Mouse (Mus musculus) granulocyte monocyte progenitor cell, adult 5-6 weeks (primary cell): ENCODE data around the gene C330021F23Rik. TPM values are rescaled to one million over a fixed set of nuclear protein-coding genes. Genes with fewer than 3 reads are reported as not detected.
"Not testable (repeated sequence)": the region's sequence is repeated elsewhere in the genome, so short reads cannot be mapped to it uniquely, and the experiment has no call there.

Experiments used
- ATAC-seq: replicated peaks from 2 replicates; pipeline ENCODE4 v1.8.0; 2016; ENCODE audit warnings: mild to moderate bottlenecking, moderate TSS enrichment, inconsistent platforms; ENCODE audit not compliant: poor library complexity, severe bottlenecking
- total RNA-seq, 2 experiments: library from RNA; stranded (forward) in 1 of 2; stranded (reverse) in 1 of 2; fragments of 200-712, 200-1000 nt in 1 of 2; fragments of >200 nt in 1 of 2; fragmentation: Nextera tagmentation in 1 of 2; gene quantifications; 2 replicates each; pipeline ENCODE4 v1.2.3; 2014 to 2017

The C330021F23Rik gene
- not detected in 2 replicates for total RNA-seq (2014; fragmentation: Nextera tagmentation)
- total RNA-seq (2017) = 0.43 TPM in 1 of 2 replicates, not detected in the other

DNA sequence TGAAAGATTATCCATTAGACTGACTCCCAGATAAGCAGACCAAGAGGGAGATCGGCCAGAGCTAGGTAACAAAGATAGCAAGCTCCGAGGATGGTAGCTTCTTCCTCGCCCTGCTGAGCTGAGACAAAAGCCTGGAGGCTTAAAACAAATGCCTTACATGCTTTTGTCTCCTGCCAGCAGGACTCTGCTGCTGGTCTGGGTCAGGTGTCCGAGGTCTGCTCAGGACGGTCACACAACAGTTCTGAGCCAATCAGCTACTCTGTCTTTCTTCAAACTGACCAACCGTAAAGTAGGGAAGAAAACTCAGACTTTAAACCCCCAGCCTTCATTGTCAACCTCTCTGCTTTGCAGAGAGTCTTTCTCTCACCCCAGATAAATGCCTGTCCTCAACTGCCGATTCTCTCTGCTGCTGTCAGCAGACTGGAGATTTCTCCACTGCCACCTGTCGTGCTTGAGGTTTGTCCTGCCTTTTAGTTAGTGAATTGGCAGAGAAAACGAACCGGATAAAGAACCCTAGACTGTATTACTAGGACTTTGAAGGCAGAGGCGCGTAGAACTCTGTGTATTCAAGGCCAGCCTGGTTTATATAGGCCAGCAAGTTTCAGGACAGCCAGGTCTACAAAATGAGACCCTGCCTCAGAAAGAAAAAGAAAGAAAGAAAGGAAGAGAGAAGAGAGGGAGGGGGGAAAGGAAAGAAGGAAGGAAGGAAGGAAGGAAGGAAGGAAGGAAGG, at the start of gene C330021F23Rik:
C330021F23Rik (plus strand) TSS at position 350 of the 731 bp plus-strand sequence.
- no peak for ATAC-seq

DNA sequence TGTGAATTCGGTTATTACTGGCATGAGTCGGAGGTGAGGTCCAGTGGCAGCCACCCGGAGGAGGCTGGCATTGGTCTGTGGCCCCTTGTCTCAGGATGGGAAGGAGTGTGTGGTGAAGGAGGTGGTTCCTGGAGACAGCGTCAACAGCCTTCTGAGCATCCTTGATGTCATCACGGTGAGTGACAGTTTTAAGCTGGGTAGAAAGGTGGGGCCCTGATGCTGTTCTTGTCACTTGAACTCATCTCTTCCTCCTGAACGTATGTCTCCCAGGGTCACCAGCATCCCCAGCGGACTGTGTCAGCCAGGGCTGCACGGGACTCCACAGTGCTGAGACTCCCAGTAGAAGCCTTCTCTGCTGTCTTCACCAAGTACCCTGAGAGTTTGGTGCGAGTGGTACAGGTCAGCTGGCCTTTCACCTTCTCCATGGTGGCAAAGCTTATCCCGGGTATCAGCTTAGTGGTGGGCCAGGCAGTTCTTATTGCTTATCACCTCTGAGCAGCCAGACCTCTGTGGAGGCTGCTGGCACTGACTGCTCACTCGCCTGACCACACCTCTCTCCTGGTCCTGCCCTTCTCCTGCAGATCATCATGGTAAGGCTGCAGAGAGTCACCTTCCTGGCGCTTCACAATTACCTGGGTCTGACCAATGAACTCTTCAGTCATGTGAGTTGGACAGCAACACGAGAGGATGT, 45.6 kb upstream of the C330021F23Rik start:
- no peak for ATAC-seq

DNA sequence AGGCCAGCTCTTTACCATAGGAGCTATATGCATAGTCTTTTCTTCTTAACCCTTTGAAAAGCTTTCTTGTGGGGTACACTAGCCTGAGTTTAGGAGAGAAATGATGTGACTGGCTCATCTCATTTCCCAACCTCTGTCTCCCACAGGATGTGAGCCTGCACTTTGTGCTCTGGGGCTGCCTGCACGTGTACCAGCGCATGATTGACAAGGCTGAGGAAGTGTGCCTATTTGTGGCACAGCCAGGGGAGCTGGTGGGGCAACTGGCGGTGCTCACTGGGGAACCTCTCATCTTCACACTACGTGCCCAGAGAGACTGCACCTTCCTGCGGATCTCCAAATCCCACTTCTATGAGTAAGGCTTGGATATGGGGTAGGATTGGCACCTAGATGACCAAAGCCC, 37.0 kb upstream of the C330021F23Rik start:
- peak; percentile 88 for ATAC-seq

DNA sequence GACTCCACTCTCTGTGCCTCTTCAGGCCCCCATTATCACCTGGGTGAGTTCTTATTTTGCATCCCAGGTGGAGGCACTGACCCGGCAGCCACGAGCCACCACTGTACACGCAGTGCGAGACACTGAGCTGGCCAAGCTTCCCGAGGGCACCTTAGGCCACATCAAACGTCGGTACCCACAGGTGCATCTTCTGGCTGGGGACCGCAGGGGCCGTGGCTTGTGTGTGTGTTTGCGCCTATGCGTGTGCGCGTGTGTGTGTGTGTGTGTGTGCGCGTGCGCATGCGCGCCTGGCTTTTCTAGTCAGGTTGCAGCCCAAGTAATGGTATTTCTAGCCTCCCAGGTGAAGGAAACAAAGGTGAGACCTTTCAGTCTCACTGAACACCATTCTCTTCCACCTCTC, 35.9 kb upstream of the C330021F23Rik start:
- ATAC-seq = no peak

DNA sequence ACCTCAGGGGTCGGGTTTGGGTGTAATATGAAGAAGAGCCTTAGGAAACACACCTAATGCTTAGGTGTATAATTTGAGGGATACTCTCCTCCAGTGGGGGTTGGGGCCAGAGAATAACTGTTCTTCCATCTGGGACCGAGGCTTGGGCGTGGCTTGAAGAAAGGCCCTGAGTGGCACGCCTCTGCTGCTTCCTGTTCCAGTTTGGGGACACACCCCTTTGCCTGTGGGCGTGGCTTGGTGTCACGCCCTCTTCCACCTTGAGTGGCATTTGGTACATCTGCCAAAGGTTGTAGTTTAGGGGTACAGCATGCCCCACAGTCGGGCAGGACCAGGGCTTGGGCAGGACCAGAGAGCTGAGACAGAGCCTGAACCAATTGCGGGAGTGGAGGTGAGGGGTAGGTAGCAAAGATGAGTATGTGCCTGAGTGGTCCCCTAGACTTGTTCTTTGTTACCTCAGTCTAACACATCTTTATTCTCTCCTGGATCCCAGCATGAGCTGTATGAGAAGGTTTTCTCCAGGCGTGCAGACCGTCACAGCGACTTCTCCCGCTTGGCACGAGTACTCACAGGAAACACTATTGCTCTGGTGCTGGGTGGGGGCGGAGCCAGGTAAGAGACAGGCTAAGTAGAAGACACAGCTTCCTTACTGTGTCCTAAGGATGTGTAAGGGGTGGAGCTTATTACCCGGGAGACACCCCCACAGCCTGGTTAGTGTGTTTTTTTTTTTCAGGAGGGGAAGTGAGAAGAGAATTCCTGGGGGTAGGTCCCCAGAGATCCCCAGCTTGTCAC, 31.5 kb upstream of the C330021F23Rik start:
- peak; percentile 62 for ATAC-seq

DNA sequence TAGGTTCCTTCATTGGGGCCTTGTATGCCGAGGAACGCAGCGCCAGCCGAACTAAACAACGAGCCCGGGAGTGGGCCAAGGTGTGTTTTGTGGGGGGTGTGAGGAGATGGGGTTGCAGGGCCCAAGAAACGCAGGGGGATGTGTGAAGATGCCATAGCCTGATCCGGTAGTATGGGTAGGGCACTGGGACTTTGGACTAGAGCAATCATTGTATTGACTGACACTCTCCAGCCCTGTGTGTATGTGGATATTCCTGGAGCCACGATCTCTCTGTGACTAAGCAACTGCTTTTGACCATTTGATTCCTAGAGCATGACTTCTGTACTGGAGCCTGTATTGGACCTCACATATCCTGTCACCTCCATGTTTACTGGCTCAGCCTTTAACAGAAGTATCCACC, 30.9 kb upstream of the C330021F23Rik start:
- no peak for ATAC-seq

DNA sequence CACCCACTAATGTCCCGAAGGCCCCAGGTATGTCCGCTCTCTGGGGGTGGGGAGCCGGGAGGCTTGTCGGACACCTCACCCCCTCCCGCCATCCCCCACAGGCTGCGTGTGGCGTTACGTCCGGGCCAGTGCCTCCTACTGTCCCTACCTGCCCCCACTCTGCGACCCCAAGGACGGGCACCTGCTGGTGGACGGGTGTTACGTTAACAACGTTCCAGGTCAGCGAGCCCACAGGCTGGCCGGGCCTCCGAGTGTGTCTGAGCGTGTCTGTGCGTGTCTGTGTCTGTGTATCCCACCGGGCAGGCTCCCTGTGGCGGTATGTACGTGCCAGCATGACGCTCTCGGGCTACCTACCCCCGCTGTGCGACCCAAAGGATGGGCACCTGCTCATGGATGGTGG, 30.1 kb upstream of the C330021F23Rik start:
- ATAC-seq = no peak

DNA sequence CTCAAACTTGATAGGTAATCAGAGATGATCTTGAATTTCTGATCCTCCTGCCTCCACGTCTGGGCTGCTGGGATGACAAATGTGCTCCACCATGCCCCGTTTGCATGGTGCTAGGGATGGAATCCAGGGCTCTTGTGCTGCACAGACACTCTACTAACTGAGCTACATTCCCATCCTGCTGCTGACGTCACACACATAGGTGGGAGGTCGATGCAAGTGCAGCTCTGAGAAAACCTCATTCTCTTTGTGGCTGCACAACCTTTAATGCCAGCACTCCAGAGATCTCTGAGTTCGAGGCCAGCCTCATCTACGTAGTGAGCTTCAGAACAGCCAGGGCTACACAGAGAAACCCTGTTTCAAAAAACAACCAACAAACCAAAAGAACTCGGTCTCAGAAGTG, 28.6 kb upstream of the C330021F23Rik start:
- ATAC-seq = no peak

DNA sequence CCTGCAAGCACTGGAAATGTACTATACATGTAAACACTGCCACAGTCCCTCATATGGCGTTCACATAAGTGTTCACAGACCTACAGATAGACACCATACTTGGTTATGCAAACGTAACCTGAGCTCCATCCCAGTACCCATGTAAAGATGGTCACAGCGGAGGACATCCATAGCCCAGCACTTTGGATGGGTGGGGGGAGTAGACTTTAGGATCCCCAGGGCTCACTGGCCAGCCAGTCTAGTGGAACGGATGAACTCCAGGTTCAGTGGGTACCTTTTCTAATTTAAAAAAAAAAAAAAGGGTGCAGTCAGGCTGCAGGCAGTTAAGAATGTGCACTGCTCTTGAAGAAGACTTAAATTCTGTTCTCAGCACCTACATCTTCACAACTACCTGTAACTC, 27.7 kb upstream of the C330021F23Rik start:
- ATAC-seq = no peak

DNA sequence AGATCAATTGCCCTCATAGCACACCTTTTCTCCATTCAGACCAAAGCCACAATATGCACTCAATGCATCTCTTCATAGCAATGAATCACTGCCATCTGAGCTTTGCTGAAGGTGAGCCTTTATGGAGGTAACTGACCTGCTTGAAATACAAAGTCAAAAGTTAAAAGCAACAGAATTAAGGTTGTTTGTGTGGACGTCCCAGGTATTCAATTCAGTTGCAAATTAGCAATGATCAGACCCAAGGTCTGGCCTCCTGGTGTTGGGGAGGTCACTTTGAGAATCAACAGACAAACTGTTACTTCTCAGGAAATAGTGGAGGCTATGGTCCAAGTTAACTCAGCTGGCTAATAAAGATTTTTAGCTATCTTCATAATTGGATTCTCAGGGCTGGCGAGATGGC, 21.3 kb upstream of the C330021F23Rik start:
- ATAC-seq = no peak

DNA sequence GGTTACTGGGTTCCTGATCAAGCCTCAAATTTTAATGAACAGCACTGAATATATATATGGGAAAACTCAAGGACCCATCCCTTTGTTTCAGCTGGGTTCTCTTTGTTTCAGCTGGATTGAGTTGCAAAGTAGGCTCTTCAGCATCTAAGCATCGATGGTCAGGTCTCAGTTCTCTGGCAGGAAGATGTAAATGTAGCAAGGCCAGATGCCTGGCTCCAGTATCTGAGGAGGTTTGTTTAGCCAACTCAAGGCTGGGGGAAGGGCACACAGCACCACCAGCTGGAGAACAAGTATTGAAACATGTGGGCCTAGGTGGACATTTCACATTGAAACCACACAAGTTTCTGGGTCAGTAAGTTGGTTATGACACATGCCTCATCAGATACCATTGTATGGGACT, 15.6 kb upstream of the C330021F23Rik start:
- no peak for ATAC-seq

DNA sequence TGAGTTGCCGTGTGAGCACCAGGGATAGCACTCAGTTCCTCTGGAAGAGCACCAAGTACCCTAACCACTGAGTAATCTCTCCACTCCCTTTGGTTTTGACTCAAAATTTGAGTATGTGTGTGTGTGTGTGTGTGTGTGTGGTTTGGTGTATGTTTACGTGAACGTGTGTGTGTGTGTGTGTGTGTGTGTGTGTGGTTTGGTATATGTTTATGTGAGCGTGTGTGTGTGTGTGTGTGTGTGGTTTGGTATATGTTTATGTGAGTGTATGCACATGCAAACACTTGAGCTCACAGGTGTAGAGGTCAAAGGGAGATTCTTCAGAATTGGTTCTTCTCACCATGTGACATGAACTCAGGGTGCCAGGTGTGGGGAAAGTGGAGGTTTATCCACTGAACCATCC, 11.7 kb upstream of the C330021F23Rik start:
- ATAC-seq = peak; percentile 59; the same call in 1 of the 2 replicates

DNA sequence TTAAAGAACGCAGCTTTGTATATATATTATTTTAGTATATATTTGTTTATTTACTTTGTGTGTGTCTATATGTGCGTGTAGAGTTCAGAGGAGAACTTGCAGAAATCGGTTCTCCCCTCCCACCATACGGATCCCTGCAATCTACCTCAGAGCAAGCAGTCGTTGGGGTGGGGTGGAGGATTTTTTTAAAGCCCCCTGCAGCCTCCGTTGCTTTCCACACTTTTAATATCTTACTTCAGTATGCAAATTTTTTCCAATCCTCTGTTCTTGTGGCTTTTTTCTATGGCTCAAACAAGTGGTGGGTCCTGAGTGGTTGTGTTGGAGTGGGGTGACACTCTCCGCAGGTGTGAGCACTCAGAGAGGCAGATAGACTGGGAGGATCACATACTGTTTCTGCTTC, 588 bp downstream of the C330021F23Rik start:
- ATAC-seq = no peak

DNA sequence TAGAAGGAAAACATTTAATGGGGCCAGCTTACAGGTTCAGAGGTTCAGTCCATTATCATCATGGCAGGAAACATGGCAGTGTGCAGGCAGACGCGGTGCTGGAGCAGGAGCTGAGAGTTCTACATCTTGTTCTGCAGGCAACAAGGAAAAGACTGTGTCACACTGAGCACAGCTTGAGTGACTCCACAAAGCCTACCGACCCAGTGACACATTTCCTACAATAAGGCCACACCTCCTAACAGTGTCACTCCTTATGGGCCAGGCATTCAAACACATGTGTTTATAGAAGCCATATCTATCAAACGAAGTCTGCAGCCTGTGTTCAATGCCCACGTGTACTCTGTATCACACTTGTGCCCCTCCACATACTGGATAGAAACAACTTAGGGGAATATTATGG, 2.0 kb downstream of the C330021F23Rik start:
- ATAC-seq = no peak

DNA sequence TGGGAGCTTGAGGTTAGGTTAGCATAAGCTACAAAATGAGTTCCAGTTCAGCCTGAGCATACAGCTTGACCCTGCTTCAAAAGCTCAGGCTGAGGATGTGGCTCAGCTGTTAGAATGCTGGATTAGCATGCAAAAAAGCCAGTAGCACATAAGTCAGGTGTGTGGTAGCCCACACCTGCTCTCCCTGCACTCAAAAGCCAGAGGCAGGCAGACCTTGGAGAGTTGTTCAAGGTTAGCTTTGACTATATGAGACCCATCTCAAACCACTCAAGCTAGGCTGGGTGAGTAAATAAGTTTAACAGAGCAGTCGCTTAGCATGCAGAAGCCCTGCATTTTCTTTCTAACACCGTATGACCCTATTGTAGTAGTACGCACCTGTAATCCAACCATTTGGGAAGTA, 6.8 kb downstream of the C330021F23Rik start:
- no peak for ATAC-seq

DNA sequence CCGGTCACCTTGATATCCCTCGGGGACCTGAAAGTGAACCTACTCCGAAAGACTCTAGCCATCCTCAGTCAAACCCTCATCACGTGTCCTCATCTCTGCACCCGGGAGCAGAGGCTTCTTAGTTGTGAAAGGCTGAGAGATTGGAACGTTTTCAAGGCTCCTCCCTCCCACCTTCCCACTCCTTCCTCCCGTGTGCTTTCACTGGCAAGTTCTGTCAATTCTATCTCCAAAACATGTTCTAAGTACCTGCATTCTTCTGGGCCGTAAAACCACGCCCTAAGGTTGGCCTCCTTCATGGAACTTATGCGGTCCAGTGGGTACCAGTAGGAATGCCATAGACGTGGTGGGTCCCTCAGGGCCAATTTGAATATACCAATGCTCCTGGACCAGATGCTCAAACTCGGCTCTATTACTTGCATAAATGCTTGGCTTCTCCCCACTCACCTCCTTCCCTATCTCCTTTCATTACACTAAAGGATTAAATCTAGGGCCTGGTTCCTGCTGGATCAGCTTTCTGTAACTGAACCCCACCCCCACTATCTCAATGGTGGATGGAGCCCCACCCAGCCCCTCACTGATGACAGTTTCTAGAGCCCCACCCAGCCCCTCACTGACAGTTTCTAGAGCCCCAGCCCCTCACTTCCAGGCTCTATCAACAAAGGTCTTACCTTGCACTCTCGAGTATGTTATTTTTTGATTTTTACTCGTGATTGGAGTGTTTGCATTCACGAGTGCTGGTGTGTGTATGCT, 8.6 kb downstream of the C330021F23Rik start:
- ATAC-seq = no peak

DNA sequence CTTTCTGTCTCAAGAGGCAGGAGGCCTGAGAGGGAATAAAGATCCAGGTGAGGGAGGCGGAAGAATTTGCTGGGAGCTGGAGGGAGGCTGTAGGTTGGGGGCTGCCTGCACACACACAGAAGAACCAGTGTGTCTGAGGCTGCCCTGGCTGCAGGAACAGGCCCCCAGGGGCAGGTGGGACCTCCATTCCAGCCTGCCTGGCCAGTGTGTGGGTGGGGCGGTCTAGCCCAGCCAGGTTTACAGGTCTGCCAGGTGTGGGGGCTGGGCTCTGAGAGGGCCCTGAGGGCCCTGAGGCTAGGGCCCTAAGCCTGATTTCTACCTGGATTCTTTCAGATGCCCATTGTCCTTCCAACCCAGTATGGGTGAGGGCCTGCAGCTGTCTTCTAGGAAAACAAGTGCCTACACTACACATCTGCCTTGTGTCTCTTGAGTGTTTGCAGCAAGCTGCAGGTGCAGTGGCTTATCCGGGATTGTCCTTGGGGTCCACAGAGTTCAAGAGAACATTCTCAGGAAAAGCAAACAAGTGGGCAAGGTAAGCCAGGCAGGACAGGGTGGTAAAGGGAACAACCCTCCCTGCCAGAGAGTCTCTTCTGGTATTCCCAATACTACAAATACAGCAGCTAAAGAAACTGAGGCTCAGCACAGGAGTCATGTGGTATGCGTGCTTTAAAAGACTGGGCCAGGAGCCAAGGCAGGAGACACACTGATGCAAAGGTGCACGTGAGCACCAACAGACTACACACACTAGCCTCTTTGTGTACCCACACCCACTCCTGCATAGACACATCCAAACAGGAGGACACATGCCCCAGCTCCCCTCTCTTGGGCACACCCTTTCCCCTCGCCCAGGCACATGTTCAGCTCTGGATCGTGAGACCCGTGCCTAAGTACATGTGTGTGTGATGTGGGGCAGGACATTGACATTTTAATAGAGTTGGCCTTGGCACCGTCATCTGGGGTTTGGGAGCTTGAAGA, 11.9 kb downstream of the C330021F23Rik start:
- no peak for ATAC-seq

DNA sequence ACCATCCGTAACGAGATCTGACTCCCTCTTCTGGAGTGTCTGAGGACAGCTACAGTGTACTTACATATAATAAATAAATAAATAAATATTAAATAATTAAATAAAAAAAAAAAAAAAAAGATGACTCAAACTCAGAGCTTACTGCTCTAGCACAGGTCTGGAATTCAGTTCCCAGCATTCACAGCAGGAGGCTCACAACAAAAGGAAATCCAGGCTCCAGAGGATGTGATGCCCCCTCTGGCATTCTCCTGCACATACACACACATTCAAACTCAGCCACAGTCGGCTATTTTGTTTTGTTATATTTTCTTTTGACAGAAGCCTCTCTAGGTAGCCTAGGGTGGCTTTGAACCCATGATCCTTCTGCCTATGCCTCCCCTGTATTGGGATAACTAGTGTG, 14.2 kb downstream of the C330021F23Rik start:
- not testable (repeated sequence) for ATAC-seq

DNA sequence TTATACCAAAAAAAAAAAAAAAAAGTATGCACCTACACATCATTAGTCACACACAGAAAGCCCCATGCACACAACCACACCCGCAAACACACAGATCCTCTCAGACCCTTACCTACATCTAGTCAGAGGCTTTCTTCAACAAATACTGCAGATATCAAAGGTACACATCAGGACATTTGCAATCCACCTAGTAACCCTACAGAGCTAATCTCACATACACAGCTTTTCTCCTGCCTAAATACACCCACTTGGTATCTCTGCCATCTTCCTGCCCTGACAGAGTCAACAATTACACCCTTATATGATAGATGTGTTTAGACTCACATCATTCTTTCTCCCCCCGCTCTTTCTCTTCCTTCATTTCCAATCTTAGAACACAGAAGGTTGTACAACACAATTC, 18.7 kb downstream of the C330021F23Rik start:
- ATAC-seq = no peak
